Mouse (Mus musculus) hindbrain, embryonic 15.5 days (tissue): ENCODE measurements at regions not wholly inside any gene's neighbourhood (a gene's known extent, or its start where the extent isn't known, plus 50 kb on each side); places are given as distances from the start of the nearest gene placed in this dataset.
A peak's percentile ranks its signal among the peaks of the same experiment; 100 is the strongest.

Experiments
- ATAC-seq: fragments of 200-750 bp; cut with Nextera tagmentation; 2 replicates; pipeline ENCODE4 v1.8.0; 2017; ENCODE audit warnings: low read depth, moderate number of reproducible peaks, moderate TSS enrichment; ENCODE audit not compliant: low FRiP score
- H3K27ac ChIP-seq: fragments of 300-500 bp; sonication (generic); replicated peaks from 2 replicates; pipeline ENCODE4 v1.5.1; 2015; ENCODE audit warnings: mild to moderate bottlenecking, inconsistent platforms
- H3K27me3 ChIP-seq: fragments of 300-500 bp; sonication (generic); 2 replicates; pipeline ENCODE4 v1.6.1; 2015; ENCODE audit warnings: control low read depth, inconsistent platforms
- H3K36me3 ChIP-seq: fragments of 300-500 bp; sonication (generic); 2 replicates; pipeline ENCODE4 v1.6.1; 2015; ENCODE audit warnings: control low read depth, inconsistent platforms
- H3K4me1 ChIP-seq: fragments of 300-500 bp; sonication (generic); replicated peaks from 2 replicates; pipeline ENCODE4 v1.6.1; 2015; ENCODE audit warnings: control low read depth, inconsistent platforms
- H3K4me2 ChIP-seq: fragments of 300-500 bp; sonication (generic); 2 replicates; pipeline ENCODE4 v1.6.1; 2015; ENCODE audit warnings: moderate library complexity, mild to moderate bottlenecking, inconsistent platforms
- H3K4me3 ChIP-seq: fragments of 300-500 bp; sonication (generic); 2 replicates; pipeline ENCODE4 v1.5.1; 2015; ENCODE audit warnings: mild to moderate bottlenecking, inconsistent platforms
- H3K9ac ChIP-seq: fragments of 300-500 bp; sonication (generic); 2 replicates; pipeline ENCODE4 v1.6.1; 2015; ENCODE audit warnings: inconsistent platforms
- H3K9me3 ChIP-seq: fragments of 300-500 bp; sonication (generic); 2 replicates; pipeline ENCODE4 v1.6.1; 2016; ENCODE audit warnings: control low read depth, inconsistent platforms
- WGBS: fragments of 180-500 bp; shearing (Covaris S2); methylation state at CpG from one replicate; pipeline ENCODE4 v1.1.7; 2015; 5-methylcytosine and 5-hydroxymethylcytosine counted together

- Histone ChIP-seq H3K4me1 (0 out of 2 replicates have a peak, but pooled peaks cover 7% of the 10 kb centered on the region), H3K27me3 (no peaks in the 10 kb centered on the region), H3K36me3 (no peaks in the 10 kb centered on the region), H3K4me2 (no peak overlapping the region), H3K4me3 (no peak overlapping the region), H3K27ac (no peak overlapping the region), H3K9ac (no peak overlapping the region), H3K9me3 (no peaks in the 10 kb centered on the region)
- WGBS: 87% methylated on average over 1 of the region's 1 CpGs
- ATAC-seq: no peak
Observed at GRCm38 (mm10) chr16:85743022-85743421, 59.9 kb downstream of the Adamts1 start.

- Histone ChIP-seq H3K36me3 (no peaks in the 10 kb centered on the region), H3K9me3 (no peaks in the 10 kb centered on the region), H3K4me2 (no peak overlapping the region), H3K27ac (no peak overlapping the region), H3K9ac (no peak overlapping the region), H3K27me3 (no peaks in the 10 kb centered on the region), H3K4me3 (no peak overlapping the region), H3K4me1 (no peaks in the 10 kb centered on the region)
- ATAC-seq: no peak
- 75% methylated on average over 2 of the region's 2 CpGs for WGBS
Observed at GRCm38 (mm10) chr16:85738606-85739195, 64.2 kb downstream of the Adamts1 start.

DNA sequence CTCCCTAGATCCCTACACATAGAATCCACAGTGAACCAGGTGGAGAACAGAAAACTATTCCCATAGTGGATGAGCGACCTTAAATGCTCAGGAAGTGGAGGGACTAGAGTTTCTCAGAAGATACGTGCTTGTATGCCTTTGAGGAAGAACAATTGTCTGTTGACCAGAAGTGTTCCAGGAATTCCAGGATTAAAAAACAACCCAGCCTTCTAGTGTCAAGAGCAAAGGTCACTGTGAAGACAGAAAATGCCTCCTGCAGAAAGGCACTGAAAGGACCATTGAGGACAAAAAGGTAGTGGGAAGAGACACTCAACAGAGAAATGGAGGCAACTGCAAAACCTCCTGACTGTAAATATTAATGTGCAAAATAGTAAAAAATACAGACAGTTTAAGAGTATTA is 74.9 kb downstream of the Adamts1 start:
- no peak overlapping the region for H3K4me3 ChIP-seq
- WGBS: 79% methylated on average over 2 of the region's 2 CpGs
- H3K9me3 ChIP-seq: no peaks in the 10 kb centered on the region
- H3K4me2 ChIP-seq: no peak overlapping the region
- no peak overlapping the region for H3K9ac ChIP-seq
- H3K4me1 ChIP-seq: no peaks in the 10 kb centered on the region
- H3K27ac ChIP-seq: no peak overlapping the region
- no peaks in the 10 kb centered on the region for H3K27me3 ChIP-seq
- no peaks in the 10 kb centered on the region for H3K36me3 ChIP-seq
- no peak for ATAC-seq

- no peak overlapping the region for H3K27ac ChIP-seq
- H3K4me2 ChIP-seq: no peak overlapping the region
- H3K9me3 ChIP-seq: no peaks in the 10 kb centered on the region
- H3K36me3 ChIP-seq: no peaks in the 10 kb centered on the region
- ATAC-seq: no peak
- H3K27me3 ChIP-seq: no peaks in the 10 kb centered on the region
- H3K9ac ChIP-seq: no peak overlapping the region
- 54% methylated on average over 2 of the region's 2 CpGs for WGBS
- no peak overlapping the region for H3K4me3 ChIP-seq
- no peaks in the 10 kb centered on the region for H3K4me1 ChIP-seq
Observed at GRCm38 (mm10) chr16:85721968-85722367, 80.9 kb downstream of the Adamts1 start.

DNA sequence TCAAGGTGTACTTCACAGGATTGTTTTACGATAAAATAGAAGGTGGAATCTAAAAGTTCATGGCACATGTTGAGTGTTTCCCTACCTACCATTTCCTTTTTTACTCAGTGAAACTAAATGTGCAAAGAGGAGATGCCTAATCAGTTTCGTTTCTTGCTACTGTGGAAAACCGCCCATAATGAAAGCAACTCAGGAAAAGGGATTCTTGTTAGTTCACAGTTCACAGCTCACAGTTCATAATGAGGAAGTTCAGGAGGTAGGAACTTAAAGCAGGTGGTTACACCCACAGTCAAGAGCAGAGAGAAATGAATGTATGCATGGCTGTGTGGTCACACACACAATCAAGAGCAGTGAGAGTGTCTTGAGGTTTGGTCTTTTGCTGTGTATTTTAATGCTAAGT is 90.6 kb downstream of the Adamts1 start:
- ATAC-seq: no peak
- H3K4me2 ChIP-seq: no peak overlapping the region
- H3K9ac ChIP-seq: no peak overlapping the region
- no peaks in the 10 kb centered on the region for H3K36me3 ChIP-seq
- H3K27me3 ChIP-seq: no peaks in the 10 kb centered on the region
- H3K9me3 ChIP-seq: no peaks in the 10 kb centered on the region
- H3K4me3 ChIP-seq: no peak overlapping the region
- 92% methylated on average over 3 of the region's 3 CpGs for WGBS
- no peak overlapping the region for H3K27ac ChIP-seq
- no peaks in the 10 kb centered on the region for H3K4me1 ChIP-seq

DNA sequence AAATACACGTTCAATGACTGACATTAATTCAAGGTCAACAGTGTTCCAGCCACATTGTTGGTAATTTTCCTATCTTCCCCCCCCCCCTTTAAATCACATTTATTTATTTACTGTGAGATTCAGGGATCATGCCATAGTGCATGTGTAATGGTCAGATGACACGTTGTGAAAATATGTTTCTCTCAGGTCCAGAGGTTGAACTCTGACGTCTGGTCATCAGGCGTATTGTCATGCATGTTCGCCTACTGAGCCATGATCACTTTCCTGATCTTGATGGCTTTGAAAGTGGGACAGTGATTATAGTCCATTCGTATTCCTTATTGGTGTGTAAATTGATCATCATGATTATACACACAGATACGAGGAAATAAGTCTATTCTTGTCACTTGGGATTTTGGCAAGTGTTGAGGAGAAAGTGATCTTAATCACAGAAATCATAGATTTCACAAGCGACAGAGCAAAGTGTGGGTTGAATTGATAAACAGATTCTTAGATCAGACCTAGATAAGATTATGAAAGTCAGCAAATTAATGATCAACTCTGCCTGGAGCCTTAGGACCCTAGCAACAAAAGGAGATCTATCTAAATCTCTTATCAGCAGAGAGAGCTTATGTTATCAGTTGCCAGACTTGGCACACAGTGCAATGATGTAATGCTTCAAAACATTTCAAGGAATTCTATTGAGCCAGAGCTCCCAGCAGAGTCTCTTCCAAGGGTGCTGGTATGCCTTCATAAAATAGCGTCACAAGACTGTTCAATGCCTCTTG is 98.5 kb downstream of the Adamts1 start:
- no peaks in the 10 kb centered on the region for H3K36me3 ChIP-seq
- ATAC-seq: no peak
- no peak overlapping the region for H3K4me2 ChIP-seq
- H3K9me3 ChIP-seq: no peaks in the 10 kb centered on the region
- 85% methylated on average over 9 of the region's 9 CpGs for WGBS
- no peak overlapping the region for H3K27ac ChIP-seq
- H3K4me1 ChIP-seq: no peaks in the 10 kb centered on the region
- H3K4me3 ChIP-seq: no peak overlapping the region
- H3K27me3 ChIP-seq: no peaks in the 10 kb centered on the region
- no peak overlapping the region for H3K9ac ChIP-seq

DNA sequence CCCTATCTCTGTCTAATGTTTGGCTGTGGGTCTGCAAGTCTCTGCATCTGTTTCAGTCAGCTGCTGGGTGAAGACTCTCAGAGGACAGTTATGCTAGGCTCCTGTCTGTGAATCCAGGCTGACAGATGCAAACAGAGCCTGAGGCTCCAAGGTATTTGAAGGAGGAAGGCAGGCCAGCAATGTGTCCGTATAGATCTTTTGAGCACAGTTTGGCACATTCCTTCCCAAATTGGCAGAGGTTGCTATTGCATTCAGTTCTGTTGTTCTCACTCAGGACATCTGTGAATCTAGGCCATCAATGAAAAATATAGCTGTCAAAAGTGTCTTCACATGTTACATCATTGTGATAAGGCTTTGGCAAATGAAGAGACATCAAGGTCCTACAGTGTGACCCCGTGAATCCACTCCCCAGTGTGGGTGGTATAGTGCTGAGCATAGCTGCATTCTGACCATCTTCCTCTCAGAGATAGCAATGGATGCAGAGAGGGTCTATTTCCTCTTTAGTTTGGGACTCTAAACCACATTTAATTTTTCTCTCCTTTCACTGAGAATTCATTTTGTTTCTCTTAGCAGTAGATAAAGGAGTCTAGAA is 99.9 kb downstream of the Adamts1 start:
- Histone ChIP-seq H3K9ac (no peak overlapping the region), H3K4me2 (no peak overlapping the region), H3K4me1 (no peaks in the 10 kb centered on the region), H3K4me3 (no peak overlapping the region), H3K36me3 (no peaks in the 10 kb centered on the region), H3K27me3 (no peaks in the 10 kb centered on the region), H3K9me3 (no peaks in the 10 kb centered on the region), H3K27ac (no peak overlapping the region)
- 81% methylated on average over 2 of the region's 2 CpGs for WGBS
- no peak for ATAC-seq

GRCm38 (mm10) chr16:85699329-85699728 is 103.6 kb downstream of the Adamts1 start:
- Histone ChIP-seq H3K4me3 (no peak overlapping the region), H3K9me3 (no peaks in the 10 kb centered on the region), H3K27ac (no peak overlapping the region), H3K9ac (no peak overlapping the region), H3K36me3 (no peaks in the 10 kb centered on the region), H3K4me2 (no peak overlapping the region), H3K27me3 (no peaks in the 10 kb centered on the region), H3K4me1 (no peaks in the 10 kb centered on the region)
- WGBS: 83% methylated on average over 4 of the region's 4 CpGs
- ATAC-seq: no peak

DNA sequence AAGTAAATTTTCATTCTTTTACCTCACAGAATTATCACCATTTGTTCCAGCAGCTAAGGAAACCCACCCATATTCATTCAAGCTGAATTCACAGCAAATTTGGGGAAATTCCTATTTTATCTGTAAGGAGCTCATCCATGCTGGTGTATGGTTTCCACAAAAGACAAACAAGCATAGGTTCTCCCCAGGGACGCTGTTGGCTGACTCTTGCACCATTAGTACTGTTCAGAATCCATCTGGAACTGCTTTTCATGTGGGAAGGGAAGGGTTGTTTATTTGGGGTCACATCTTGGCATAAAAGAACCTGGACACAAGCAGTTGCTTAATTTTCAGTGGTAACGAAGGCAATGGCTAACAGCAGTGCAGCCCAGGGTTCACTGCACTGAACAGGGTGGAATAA is 120.2 kb downstream of the Adamts1 start:
- 91% methylated on average over 2 of the region's 2 CpGs for WGBS
- no peak for ATAC-seq
- no peak overlapping the region for H3K4me3 ChIP-seq
- H3K9ac ChIP-seq: no peak overlapping the region
- no peaks in the 10 kb centered on the region for H3K36me3 ChIP-seq
- no peaks in the 10 kb centered on the region for H3K4me1 ChIP-seq
- H3K4me2 ChIP-seq: no peak overlapping the region
- no peaks in the 10 kb centered on the region for H3K27me3 ChIP-seq
- H3K9me3 ChIP-seq: no peaks in the 10 kb centered on the region
- no peak overlapping the region for H3K27ac ChIP-seq

- WGBS: 43% methylated on average over 6 of the region's 6 CpGs
- no peak overlapping the region for H3K27ac ChIP-seq
- no peaks in the 10 kb centered on the region for H3K36me3 ChIP-seq
- no peaks in the 10 kb centered on the region for H3K27me3 ChIP-seq
- H3K4me2 ChIP-seq: no peak overlapping the region
- H3K4me1 ChIP-seq: no peaks in the 10 kb centered on the region
- no peak overlapping the region for H3K9ac ChIP-seq
- H3K9me3 ChIP-seq: no peaks in the 10 kb centered on the region
- peak; percentile 74; the same call in 1 of the 2 replicates for ATAC-seq
- H3K4me3 ChIP-seq: no peak overlapping the region
Observed at GRCm38 (mm10) chr16:85680351-85680750, 122.6 kb downstream of the Adamts1 start.

GRCm38 (mm10) chr16:85678781-85679180 is 124.1 kb downstream of the Adamts1 start:
- Histone ChIP-seq H3K36me3 (no peaks in the 10 kb centered on the region), H3K9ac (no peak overlapping the region), H3K4me1 (no peaks in the 10 kb centered on the region), H3K4me3 (no peak overlapping the region), H3K9me3 (no peaks in the 10 kb centered on the region), H3K27ac (no peak overlapping the region), H3K4me2 (no peak overlapping the region), H3K27me3 (no peaks in the 10 kb centered on the region)
- ATAC-seq: no peak
- WGBS: 35% methylated on average over 1 of the region's 1 CpGs

- Histone ChIP-seq H3K36me3 (no peaks in the 10 kb centered on the region), H3K9ac (no peak overlapping the region), H3K9me3 (no peaks in the 10 kb centered on the region), H3K4me1 (no peaks in the 10 kb centered on the region), H3K27me3 (no peaks in the 10 kb centered on the region), H3K4me2 (no peak overlapping the region), H3K4me3 (no peak overlapping the region), H3K27ac (no peak overlapping the region)
- ATAC-seq: peak; percentile 42; the same call in 1 of the 2 replicates
Observed at GRCm38 (mm10) chr16:85678228-85678627, 124.7 kb downstream of the Adamts1 start.
